Mouse (Mus musculus) layer of hippocampus, postnatal 14 days (tissue): ENCODE measurements around the gene Pias1. TPM values are rescaled to one million over a fixed set of nuclear protein-coding genes. Genes with fewer than 3 reads are reported as not detected.

Experiments used
- DNase-seq, 2 experiments: peaks; one replicate each; pipeline ENCODE4 v3.0.0; 2021 to 2022; ENCODE audit warnings: low spot score in 2 of 2, mixed read lengths in 1 of 2
- total RNA-seq, 2 experiments: library from RNA; stranded (reverse); gene quantifications; 2 replicates each; pipeline ENCODE4 v1.2.3; 2021

The Pias1 gene
- total RNA-seq, 2 experiments from 2014 or later: 48.2 to 54.9 TPM

DNA sequence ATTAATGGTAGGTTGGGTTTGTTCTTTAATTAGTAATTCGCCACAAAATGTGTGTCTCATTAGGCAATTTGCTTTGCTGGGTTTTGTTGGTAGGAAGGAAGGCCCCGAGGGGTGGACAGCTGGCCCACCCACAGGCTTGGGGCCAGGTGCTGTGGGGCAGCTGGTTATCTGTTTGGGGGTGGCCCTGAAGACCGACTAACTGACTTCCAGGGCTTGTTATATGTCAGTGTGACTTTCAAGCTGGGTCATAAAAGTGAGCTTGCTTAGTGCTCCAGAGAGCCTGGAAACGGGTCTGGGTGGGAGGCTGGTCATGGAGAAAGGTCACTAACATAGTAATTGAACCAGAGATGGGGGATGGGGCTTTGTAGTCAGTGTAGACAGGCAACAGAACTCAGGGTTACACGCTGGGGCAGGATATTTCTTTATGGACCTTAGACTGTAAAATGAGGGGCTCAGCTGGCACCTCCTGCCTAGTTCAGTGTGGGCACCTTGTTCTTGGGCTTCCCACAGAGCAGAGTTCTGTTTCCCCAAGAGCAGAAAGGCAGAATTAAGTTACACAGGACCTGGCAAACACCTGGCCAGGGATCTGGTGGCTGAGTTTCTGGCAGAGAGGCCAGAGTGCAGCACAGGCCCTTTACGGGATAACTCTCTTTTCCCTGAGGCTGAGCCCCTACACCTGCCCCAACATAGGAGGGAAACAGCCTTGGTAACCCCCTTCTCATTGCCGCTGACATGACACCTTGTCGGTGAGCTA, 129.3 kb downstream of the Pias1 start:
- no peak for DNase-seq

DNA sequence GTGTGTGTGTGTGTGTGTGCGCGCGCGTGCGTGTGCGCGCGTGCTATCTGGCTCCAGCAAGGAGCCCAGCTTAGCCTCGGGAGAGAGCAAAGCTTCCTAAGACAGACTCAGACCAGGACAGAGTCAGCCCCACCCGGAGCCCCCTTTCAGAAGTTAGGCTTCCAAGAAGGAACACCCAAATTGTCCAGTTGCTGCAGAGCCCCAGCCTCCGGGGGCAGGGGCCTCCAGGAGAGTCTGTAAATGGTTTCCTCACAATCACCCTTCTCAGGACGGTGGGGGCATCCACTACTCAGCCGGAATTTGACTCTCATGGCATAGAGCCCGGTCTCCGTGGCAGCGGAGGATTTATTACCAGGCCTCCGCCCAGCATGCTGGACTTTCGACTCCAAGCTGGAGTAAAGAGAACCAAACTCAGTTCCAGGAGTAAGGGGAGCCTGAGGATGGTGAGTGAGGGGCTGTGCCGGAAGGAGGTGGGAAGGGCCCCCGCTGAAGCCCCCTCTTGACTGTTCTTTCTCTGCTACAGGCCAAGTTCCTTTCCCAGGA, 129.9 kb downstream of the Pias1 start, which contains the start of gene Calml4:
Calml4 (plus strand) TSS at position 362 of the 543 bp plus-strand sequence.
- DNase-seq: no peak

DNA sequence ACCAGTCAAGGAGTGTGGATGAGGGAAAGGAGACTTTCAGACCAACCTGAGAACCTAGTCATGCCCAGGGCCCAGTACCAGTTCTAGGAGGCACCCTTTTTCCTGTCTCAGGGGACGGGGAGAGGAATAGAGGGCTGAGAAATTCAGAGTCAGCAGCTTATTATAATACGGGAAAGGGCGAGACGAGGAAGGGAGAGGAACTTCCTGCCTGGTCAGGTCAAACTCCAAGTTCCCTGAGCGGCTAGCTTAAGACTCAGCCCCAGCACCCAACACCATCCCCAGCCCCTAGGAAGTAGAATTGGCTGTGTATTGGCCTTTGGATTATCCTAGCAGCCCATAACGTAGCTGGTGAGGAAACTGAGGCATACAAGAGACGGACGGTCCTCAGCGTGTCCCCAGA, 130.5 kb downstream of the Pias1 start:
- no peak for DNase-seq

DNA sequence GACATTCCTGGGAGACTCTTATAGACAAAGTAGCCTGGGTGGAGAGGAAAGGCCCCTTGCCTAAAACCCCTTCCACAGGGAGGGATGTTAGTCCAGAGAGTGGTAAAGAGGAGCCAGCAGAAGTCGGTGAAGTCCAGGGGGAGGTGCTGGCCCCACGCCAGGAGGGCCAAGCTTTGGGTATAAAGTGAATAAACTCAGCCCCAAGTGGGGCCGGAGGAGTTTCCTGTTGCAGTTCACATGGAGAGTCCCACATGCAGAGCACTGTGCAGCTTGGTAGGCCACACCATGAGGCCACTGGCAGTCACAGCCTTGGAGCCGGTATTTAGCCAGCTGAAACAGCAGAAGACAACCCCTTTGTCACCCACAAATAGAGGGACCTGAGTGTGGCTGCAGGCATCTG, 133.2 kb downstream of the Pias1 start:
- no peak for DNase-seq

DNA sequence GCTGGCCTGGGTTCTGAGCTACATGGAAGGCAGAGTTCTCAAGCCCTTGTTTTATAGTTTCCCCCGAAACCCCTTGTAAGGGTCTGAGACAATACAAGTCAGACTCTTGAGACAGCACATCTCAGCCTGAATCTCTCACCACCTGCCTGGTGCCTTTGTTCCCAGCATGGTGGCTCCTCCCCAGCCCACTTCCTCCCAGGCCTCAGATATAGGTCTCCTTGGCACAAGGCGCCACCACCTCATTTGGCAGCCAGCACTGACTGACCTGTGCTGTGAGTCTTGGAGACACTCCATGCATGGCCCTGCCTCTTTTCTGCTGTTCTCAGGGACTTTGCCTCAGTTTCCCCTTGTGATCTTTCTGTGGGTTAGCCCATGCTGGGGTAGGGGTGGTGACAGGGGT, 136.2 kb downstream of the Pias1 start:
- DNase-seq: no peak

DNA sequence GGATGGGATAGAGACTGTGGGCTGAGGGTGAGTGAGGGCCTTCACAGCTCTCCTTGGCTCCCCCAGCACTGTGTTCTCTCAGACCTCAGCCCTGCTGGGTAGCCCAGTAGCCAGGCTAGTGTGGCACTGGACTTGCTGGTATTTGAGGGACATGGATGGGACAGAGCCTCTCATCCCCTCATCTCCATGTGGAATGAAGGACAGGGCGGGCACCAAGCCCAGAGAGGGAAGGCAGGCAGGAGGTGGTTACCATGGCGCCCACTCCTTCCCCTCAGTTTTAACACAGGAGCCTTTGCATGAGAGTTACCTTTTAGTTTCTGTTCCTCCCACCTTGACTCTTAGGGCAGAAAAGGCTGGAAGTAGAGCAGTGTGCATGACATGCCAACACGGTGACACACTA, 139.1 kb downstream of the Pias1 start:
- DNase-seq: no peak

DNA sequence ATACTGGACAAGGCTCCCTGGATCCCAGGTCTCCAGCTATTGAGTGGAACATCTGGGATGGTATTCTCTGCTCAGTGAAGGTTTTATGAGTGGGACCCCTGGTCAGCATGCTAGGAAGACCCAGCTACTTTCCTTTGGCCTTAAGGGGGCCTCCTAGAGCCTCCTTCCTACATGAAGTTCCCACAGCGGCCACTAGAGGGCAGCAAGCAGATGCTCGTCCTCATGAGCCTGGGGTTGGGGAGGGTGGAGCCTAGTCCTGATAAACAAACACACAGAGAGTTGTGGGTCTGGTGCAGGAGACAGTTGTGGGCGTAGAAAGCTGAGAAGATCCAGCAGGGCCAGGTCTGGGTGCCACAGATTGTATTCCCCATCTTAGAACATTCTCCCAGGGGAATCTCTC, 140.0 kb downstream of the Pias1 start:
- DNase-seq: peak; percentile 83 to 87

DNA sequence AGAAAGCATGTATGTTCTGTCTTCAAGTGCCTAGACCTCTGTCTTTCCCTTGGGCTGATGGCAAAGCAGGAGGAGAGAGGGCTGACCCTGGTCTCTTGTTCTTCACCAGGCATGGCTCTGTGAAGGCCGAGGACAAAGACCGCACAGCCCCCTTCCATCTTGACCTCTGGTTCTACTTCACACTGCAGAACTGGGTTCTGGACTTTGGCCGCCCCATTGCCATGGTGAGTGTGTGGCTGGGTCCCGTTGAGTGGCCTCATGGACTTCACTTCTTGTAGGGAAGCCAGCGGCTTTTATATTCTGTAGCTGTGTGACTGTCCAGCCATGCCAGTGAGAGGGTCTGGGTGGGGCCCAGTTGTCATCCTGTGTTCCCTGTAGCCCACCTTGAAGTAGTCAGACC, 143.3 kb downstream of the Pias1 start:
- DNase-seq: no peak

DNA sequence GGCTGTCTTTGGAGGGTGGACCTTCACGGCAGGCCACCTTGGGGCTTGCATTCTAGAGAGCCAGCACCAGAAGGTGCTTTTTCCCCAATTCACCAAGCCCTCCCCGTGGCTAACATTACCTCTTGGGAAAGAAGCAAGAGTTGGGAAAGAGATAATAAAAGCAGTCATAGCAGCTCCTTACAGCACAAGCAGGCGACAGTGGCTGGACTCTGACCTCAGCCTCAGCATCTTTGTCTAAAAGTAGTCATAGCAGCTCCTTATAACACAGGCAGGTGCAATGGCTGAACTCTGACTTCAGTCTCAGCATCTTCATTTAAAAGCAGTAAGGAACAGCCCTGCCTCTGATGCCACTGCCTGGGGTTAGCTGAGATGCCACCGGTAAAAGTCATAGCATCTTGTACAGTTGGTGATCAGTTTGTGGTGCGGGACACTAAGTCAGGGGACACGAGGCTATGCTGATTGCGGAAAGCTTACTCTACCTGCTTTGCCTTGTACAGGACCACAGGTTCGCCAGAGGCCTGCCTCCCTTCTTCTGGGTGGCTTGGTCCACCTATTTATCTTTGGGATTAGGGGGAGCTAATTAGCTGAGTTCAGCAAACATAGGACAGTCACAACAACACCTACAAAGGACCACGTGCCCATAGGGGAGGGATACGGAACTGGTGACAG, 144.2 kb downstream of the Pias1 start:
- DNase-seq: no peak

DNA sequence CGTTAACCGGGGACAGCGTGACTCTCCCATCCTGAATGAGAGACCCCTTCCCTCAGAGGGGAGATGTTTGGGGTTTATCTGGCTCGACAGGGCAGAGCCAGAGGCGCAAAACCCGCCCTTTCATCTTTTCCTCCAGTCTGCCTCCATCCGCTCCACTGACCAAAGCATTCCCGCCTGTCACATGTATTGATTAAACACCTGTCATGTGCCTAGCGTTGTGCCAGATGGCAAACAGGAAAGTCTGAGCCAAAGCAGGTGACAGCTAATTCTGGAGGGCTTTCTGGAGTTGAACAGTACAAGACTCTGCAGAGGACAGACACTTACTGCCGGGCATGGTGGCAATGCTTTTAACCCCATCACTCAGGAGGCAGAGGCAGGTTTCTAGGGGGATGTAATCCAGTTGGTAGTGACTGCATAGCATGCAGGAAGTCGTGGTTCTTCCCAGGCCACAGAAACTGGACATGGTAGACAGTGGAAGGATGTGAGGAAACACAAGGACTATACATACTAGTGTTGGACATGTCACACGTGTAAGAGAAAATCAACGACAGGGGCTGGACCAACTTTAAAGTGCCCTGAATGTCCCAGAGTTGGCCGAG, 148.5 kb downstream of the Pias1 start:
- no peak for DNase-seq

DNA sequence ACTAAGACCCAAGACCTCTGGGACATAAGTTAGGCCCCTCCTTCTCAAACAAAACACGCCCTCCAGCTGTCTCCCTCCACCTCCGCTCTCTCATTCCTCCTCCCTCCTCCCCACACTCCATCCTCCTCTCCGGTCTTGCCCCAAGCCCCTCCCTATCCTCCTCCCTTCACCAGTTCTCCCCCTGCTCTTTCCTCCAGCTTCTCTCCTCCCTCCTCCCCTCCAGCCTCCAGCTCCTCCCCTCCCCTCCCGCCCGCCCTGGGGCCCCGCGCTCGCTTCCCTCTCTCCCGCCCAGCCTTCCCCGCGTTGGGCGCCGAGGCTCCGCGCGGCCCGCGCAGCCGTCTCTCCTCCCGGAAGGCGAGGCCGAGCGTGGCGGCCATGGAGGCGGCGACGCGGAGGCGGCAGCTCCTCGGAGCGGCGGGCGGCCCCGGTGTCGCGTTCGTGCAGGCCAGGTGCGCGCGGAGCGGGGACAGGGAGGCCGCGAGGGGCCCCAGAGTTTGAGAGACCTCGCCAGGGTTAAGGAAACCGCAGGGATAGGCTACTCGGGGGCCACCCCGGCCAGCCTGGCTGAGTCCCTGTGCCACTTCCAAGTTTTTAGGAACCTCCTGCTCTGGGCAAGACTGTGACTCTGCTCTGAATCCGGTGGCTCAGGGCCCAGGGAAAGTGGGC, 149.1 kb downstream of the Pias1 start, which contains the start of gene Cln6:
Cln6 (plus strand) TSS at position 280 of the 666 bp plus-strand sequence.
- DNase-seq: peak; percentile 60 to 63

DNA sequence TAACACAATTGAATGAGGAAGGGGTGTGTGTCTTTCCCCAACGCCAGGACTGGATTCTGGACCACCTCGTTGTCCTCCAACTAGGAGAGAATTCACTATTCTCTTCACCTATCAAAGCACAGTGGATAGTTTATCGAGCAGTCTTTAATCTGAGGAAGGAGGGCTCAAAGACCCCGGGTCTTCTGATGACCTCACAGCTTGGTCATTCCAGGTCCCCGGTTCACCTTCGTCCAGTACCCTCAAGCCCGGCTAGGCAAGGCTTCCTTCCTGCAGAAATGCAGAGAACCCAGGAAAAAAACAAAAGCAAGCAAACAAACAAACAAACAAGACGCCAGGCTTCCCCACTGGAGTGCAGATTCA, 149.6 kb downstream of the Pias1 start:
- DNase-seq: no peak

DNA sequence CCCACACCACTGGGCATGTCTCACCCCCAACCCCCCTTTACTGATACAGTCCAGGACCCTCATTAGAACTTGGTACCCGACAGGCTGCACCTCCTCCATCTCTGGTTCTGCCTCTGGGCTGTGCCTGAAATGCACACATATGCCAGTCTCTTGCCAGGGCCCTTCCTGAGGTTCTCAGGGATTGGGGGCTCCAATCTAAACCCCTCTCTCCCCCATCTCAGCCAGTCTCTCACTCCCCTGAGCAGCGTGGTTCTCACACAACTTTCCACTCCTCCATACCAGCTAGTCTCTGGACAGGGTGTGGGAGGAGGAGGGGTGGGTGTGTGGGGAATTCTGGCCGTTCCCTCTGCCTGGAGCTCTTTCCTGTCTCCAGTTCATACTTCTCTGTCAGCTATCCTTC, 150.1 kb downstream of the Pias1 start:
- no peak for DNase-seq

DNA sequence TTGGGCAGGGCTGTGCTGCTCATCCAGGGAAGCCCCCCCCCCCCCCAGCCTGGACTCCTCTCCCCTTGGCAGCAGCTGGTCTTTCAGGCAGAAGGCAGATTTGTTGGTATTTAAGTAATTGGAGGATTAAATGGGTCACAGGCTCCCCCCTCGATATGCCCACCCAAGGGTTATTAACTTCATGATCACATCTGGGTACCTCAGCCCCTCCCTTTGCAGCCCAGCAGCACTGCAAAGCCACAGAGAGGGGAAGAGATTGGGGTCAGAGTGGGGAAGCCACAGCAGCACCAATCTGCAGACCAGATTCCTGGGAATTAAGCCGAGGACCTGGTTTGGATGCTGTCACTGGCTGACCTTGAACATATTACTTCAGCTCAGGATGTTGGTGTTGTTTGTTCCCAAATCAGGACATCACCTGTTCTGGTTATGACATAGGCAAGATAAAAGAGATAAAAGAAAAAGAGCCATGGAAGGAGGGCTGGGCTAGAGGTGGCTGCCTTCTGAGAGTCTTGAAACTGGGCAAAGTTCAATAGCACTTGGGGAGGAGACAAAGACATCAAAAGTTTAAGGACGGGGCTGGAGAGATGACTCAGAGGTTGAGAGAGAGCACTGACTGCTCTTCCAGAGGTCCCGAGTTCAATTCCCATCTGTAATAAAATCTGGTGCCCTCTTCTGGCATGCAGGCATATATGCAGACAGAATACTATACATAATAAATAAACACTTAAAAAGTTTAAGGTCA, 151.8 kb downstream of the Pias1 start:
- DNase-seq: no peak

DNA sequence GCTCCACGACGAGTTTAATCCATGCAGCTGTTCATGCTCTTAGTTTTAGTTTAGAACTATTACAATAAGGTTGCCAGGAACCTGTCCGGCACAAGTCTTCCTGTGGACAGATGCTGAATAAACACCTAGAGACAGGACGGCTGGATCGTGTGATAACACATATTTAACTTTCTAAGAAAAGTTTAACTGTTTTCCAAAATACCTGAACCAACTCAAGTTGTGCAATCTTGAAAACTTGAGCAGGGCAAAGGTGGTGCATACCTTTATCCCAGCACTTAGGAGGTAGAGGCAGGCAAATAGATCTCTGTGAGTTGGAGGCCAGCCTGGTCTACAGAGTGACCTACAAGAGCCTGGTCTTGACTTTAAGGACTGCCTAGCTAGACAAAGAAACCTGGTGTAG, 152.8 kb downstream of the Pias1 start:
- no peak for DNase-seq

DNA sequence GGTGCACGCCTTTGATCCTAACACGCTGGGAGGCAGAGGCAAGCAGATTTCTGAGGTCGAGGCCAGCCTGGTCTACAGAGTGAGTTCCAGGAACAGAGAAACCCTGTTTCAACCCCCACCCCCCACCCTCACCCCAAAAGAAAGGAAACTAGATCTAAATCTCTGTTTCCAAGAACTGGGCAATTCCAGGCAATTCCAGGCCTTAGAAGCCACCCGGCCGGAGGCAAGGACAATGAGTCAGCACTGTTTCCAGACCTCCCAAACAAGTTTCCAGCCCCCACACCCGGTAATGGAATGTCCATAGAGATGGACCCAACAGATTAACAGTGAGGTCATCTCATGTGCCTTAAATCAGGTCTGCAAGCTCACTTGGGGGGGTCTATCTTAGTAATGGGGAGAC, 157.8 kb downstream of the Pias1 start:
- DNase-seq: no peak

DNA sequence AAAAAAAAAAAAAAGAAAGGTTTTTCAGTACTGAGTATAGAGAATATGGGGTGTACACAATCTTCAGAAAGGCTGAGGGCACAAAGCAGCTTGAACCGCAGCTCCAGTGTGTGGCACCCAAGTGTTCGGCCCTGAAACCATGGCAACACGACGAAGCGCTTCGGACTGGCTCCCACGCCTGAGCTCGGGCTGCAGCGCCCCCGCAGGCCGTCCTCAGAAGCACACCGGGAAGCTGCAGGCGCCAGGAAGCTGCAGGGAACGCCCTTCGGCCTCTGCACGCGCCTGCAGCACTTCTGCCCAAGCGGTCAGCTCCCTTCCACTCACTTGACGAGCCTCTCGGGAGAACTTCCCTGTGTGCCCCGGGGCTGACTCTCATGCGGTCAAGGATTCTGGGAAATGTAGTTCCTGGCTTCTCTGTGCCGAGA, 159.1 kb downstream of the Pias1 start:
- peak; percentile 94 for DNase-seq
